Mouse (Mus musculus) heart, adult 2 months (tissue): ENCODE data around the gene Gm17606.

Source experiments
- CTCF ChIP-seq: fragments of 200-600 bp; IDR thresholded peaks from 2 replicates; pipeline ENCODE4 v1.8.1; 2022; ENCODE audit warnings: antibody characterized with exemption, mild to moderate bottlenecking, moderate library complexity
- EP300 ChIP-seq: fragments of 200-500 bp; IDR thresholded peaks from 2 replicates; pipeline ENCODE4 v1.6.1; 2011; ENCODE audit warnings: low read depth, low read length, control low read depth; ENCODE audit not compliant: insufficient read depth
- POLR2A ChIP-seq: fragments of 200-500 bp; IDR thresholded peaks from 2 replicates; pipeline ENCODE4 v1.6.1; 2011; ENCODE audit warnings: mild to moderate bottlenecking, low read depth, low read length, control low read depth; ENCODE audit not compliant: insufficient read depth

GRCm38 (mm10) chr14:54603686-54604085 is 37.1 kb upstream of the Gm17606 start:
- TF ChIP-seq POLR2A (no peak), CTCF (no peak), EP300 (no peak)
